Mouse (Mus musculus) midbrain, embryonic 12.5 days (tissue): Measurements from ENCODE around the gene Parp6. TPM values are rescaled to one million over a fixed set of nuclear protein-coding genes. Genes with fewer than 3 reads are reported as not detected.

Experiments
- ATAC-seq: fragments of 200-750 bp; cut with Nextera tagmentation; 2 replicates; pipeline ENCODE4 v1.8.0; 2017; ENCODE audit warnings: low read depth, moderate TSS enrichment, moderate library complexity; ENCODE audit not compliant: low FRiP score
- H3K27ac ChIP-seq: fragments of 300-500 bp; sonication (generic); replicated peaks from 2 replicates; pipeline ENCODE4 v1.5.1; 2016; ENCODE audit warnings: mild to moderate bottlenecking
- H3K27me3 ChIP-seq: fragments of 300-500 bp; sonication (generic); 2 replicates; pipeline ENCODE4 v1.6.1; 2016; ENCODE audit warnings: mild to moderate bottlenecking
- H3K36me3 ChIP-seq: fragments of 300-500 bp; sonication (generic); 2 replicates; pipeline ENCODE4 v1.6.1; 2016
- H3K4me1 ChIP-seq: fragments of 300-500 bp; sonication (generic); 2 replicates; pipeline ENCODE4 v1.6.1; 2016
- H3K4me2 ChIP-seq: fragments of 300-500 bp; sonication (generic); replicated peaks from 2 replicates; pipeline ENCODE4 v1.6.1; 2016; ENCODE audit warnings: mild to moderate bottlenecking, moderate library complexity
- H3K4me3 ChIP-seq: fragments of 300-500 bp; sonication (generic); 2 replicates; pipeline ENCODE4 v1.5.1; 2016; ENCODE audit warnings: mild to moderate bottlenecking
- H3K9ac ChIP-seq: fragments of 300-500 bp; sonication (generic); replicated peaks from 2 replicates; pipeline ENCODE4 v1.6.1; 2016; ENCODE audit warnings: mild to moderate bottlenecking, moderate library complexity
- H3K9me3 ChIP-seq: fragments of 300-500 bp; sonication (generic); 2 replicates; pipeline ENCODE4 v1.6.1; 2016; ENCODE audit warnings: mild to moderate bottlenecking
- WGBS: fragments of 180-500 bp; shearing (Covaris S2); methylation state at CpG from one replicate; pipeline ENCODE4 v1.1.7; 2016; 5-methylcytosine and 5-hydroxymethylcytosine counted together
- polyA plus RNA-seq: library from polyadenylated mRNA; unstranded; fragments of >200 nt; fragmentation: Nextera tagmentation; extraction: Ambion mirVana; gene quantifications from 2 replicates; pipeline ENCODE4 v1.2.1, GENCODE M21; 2016

The Parp6 gene
- polyA plus RNA-seq, 1 experiment from 2014 or later, result 117 TPM

DNA sequence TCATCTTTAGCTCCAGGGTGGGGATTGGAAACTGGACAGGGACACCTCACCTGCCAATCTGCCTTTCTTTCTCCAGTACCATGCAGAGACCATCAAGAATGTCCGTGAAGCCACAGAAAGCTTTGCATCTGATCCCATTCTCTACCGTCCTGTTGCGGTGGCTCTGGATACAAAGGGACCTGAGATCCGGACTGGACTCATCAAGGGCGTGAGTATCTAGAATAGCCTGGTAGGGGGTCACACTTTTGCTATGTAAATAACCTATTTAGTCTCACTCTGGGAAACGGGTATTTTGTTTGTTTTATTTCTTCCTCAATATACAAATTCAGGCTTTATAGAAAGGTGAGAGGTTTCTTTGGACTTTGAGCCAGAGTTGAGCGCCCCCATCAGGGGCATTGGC lies 51.4 kb downstream of the Parp6 start:
- Histone ChIP-seq H3K9ac (no peak overlapping the region), H3K4me1 (peaks cover 7% of the 10 kb centered on the region; the same call in 1 of the 2 replicates), H3K36me3 (peaks cover 97% of the 10 kb centered on the region), H3K27me3 (no peaks in the 10 kb centered on the region), H3K9me3 (no peaks in the 10 kb centered on the region), H3K27ac (no peak overlapping the region), H3K4me2 (no peak overlapping the region), H3K4me3 (no peak overlapping the region)
- 74% methylated on average over 7 of the region's 7 CpGs for WGBS
- ATAC-seq, result no peak

DNA sequence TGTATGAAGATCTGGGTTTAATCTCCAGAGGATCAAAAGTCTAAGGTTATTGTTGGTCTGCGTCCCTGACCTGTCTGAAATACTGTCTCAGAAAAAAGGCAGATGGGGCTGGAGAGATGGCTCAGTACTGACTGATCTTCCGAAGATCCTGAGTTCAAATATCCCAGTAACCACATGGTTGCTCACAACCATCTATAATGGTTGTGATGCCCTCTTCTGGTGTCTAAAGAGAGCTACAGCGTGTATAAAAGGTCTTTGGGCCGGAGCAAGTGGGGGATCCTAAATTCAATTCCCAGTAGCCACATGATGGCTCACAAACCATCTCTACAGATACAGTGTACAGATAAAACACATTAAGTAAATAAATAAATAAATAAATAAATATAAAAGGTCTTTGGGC lies 52.1 kb downstream of the Parp6 start:
- H3K9ac ChIP-seq, result no peak overlapping the region
- H3K27ac ChIP-seq, result no peak overlapping the region
- H3K9me3 ChIP-seq, result no peaks in the 10 kb centered on the region
- H3K36me3 ChIP-seq, result peaks cover 100% of the 10 kb centered on the region
- 87% methylated on average over 4 of the region's 4 CpGs for WGBS
- no peak overlapping the region for H3K4me2 ChIP-seq
- H3K4me1 ChIP-seq, result 0 out of 2 replicates have a peak, but pooled peaks cover under 1% of the 10 kb centered on the region
- ATAC-seq, result no peak
- H3K27me3 ChIP-seq, result no peaks in the 10 kb centered on the region
- no peak overlapping the region for H3K4me3 ChIP-seq

DNA sequence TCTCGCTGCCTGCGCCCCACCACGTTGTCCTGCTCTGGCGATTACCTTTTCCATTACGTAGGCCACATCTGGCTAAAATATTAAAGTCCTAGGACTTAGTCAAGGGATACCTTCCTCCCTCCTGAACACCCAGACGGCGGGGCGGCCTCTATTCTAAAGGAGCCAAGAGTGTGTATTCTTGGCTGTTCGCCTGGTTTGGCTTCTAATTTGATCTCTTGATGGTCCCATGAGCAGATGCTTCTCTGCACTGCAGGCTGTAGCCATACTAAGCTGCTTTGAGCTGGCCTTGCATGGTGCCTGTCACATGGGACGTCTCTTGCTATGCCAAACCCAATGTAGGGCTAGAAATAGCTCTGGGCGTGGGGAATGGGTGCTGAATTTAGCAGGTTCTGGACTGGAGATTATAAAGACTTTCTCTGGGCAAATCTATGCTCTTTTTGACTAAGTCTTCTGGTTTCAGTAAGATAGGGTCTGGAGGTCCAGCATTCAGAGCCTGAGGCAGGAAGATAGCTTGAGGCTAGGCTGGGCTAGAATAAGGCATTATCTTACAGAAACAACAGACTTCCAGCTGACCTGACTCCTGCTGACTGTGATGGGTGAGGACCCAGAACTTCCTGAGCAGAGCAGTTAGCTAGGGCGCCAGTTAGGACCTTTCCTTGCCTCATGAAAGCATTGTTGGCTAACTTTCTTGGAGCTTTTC lies 55.3 kb downstream of the Parp6 start:
- Histone ChIP-seq H3K27me3 (no peaks in the 10 kb centered on the region), H3K9me3 (no peaks in the 10 kb centered on the region), H3K4me2 (no peak overlapping the region), H3K36me3 (peaks cover 100% of the 10 kb centered on the region), H3K4me3 (no peak overlapping the region), H3K4me1 (no peaks in the 10 kb centered on the region), H3K9ac (no peak overlapping the region), H3K27ac (no peak overlapping the region)
- ATAC-seq, result no peak
- 92% methylated on average over 12 of the region's 12 CpGs for WGBS

DNA sequence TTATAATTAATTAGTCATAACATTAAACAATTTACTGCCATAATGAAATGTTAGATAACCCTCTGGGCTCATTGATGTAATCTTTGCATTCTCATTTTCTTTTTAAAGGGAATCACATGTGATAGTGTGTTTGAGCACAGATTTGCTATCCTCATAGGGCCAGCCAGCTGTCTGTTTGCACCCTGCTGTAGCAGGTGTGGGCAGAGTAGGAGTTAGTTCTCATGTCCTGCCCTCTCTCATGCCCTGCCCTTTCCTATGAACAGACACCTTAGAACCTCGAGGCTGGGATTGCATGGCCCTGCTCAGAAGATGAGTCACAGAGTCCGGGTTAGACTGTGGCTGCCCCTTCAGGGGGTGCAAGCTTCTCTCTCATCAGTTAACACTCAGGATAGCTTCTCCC lies 56.3 kb downstream of the Parp6 start:
- WGBS, result 83% methylated on average over 2 of the region's 2 CpGs
- H3K27me3 ChIP-seq, result no peaks in the 10 kb centered on the region
- H3K4me2 ChIP-seq, result no peak overlapping the region
- no peak overlapping the region for H3K4me3 ChIP-seq
- H3K4me1 ChIP-seq, result no peaks in the 10 kb centered on the region
- no peak overlapping the region for H3K9ac ChIP-seq
- no peak overlapping the region for H3K27ac ChIP-seq
- no peaks in the 10 kb centered on the region for H3K9me3 ChIP-seq
- ATAC-seq, result 0 out of 2 replicates have a peak, but pooled peaks have one; percentile 47
- H3K36me3 ChIP-seq, result peaks cover 99% of the 10 kb centered on the region

DNA sequence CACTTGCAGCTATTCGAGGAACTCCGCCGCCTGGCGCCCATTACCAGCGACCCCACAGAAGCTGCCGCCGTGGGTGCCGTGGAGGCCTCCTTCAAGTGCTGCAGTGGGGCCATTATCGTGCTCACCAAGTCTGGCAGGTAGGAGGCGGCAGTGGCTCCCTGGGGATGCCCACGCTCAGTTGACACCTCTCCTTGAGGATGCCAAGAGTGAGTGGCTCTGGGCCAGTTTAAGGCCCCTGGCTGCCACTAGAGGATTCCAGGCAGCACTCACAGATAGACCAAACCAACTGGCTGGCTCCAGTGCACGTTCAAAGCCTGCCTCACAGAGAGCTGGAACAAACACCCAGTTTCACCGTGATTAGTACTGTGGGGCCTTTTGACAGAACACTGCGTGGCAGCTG lies 58.5 kb downstream of the Parp6 start:
- no peak overlapping the region for H3K9ac ChIP-seq
- H3K9me3 ChIP-seq, result no peaks in the 10 kb centered on the region
- peaks cover 89% of the 10 kb centered on the region for H3K36me3 ChIP-seq
- 88% methylated on average over 14 of the region's 14 CpGs for WGBS
- peaks cover 12% of the 10 kb centered on the region for H3K4me1 ChIP-seq
- H3K4me2 ChIP-seq, result no peak overlapping the region
- no peak overlapping the region for H3K4me3 ChIP-seq
- no peak for ATAC-seq
- peaks cover 6% of the 10 kb centered on the region for H3K27me3 ChIP-seq
- H3K27ac ChIP-seq, result no peak overlapping the region

DNA sequence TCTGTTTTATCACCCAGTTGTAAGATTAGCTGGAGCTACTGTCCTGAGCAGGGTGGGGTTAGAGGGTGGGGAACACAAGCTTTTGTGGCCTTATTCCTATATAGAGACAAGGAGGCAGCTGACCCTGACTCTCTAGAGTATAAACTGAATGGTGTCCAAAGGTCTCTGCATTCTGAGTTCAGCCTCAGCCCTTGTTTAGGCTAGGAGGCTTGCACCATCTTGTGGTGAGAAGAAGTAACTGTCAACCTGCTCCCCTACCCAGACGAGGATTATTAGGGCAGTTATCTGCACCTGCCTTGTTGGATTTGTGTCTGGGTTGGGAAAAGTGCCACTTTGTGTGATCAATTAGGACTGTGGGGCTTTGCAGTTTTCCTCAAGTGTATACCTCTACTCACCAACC lies 61.2 kb downstream of the Parp6 start:
- Histone ChIP-seq H3K27ac (no peak overlapping the region), H3K4me3 (no peak overlapping the region), H3K36me3 (peaks cover 62% of the 10 kb centered on the region), H3K27me3 (peaks cover 28% of the 10 kb centered on the region), H3K9ac (no peak overlapping the region), H3K9me3 (no peaks in the 10 kb centered on the region), H3K4me1 (peaks cover 12% of the 10 kb centered on the region), H3K4me2 (no peak overlapping the region)
- no peak for ATAC-seq
- 19% methylated on average over 1 of the region's 1 CpGs for WGBS

DNA sequence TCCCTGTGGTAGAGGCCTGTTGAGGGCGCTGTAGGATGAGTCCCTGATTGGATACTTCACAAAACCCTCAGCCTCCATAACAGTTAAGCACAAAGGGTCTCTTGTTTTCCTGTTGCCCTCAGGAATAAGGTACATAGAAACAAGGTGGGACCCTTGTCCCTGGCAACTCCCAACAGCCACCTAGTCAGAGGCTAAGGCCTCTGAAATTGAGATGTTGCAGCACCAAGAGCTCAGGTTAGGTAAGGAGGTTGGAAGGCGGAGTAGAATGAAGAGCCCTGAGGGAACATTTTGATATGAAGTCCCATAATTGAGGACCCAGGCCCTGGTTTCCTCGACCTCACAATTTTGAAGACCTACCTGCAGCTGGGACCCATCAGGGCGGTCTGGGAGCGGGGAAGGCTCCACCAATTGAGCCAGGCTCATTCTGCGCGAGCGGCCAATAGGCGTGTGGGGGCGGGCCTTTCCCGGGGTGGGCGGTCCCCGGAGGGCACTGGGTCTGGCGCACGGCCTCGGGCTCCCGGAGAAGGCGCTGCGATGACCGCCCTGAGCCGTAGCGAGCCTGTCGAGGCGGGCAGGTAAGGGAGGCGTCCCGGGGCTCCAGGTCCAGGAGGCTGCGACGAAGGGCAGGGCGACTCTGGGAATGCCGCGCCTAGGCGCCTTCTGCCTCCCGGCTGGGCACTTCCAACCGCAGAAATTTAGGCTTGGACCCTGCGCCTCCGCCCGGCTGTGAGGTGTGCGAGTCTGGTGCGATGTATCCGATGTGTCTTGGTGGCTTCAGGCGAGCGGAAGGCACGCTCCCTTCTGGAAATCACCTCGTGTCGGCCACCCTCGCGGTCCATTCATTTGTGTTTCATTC lies 62.8 kb downstream of the Parp6 start, which contains the start of gene Gramd2:
Gene Gramd2, plus strand, starts transcription at position 467 of the 856 bp plus-strand sequence.
- peaks cover 46% of the 10 kb centered on the region for H3K36me3 ChIP-seq
- H3K4me1 ChIP-seq, result peaks cover 12% of the 10 kb centered on the region
- peak within 1 kb of the TSS; percentile 51 for H3K9ac ChIP-seq
- H3K4me3 ChIP-seq, result peak within 1 kb of the TSS; percentile 47
- H3K9me3 ChIP-seq, result no peaks in the 10 kb centered on the region
- peak; percentile 95 for ATAC-seq
- H3K4me2 ChIP-seq, result peak within 1 kb of the TSS; percentile 94
- 2% methylated on average over 47 of the region's 47 CpGs for WGBS
- H3K27me3 ChIP-seq, result peaks cover 28% of the 10 kb centered on the region
- H3K27ac ChIP-seq, result no peak within 1 kb of the TSS

DNA sequence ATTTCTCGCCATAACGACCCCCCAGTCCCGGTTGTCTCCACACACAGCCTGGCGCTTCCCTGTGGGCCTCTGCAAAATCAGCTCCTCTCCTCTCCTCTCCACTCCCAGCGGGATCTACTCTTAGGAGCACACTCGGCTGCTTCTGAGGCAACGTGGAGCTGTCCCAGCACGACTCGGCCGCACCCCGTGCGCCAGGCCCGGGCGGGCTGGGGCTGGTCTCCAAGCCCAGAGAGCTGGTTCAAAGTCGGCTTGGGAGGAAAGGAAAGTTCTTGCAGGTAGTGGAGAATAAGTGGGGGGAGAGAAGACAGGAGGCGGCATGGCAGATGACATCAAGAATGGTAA lies 63.4 kb downstream of the Parp6 start:
- WGBS, result 7% methylated on average over 16 of the region's 16 CpGs
- H3K4me2 ChIP-seq, result peak overlapping the region; percentile 94
- peak; percentile 21; the same call in 1 of the 2 replicates for ATAC-seq
- peaks cover 40% of the 10 kb centered on the region for H3K36me3 ChIP-seq
- H3K27me3 ChIP-seq, result peaks cover 28% of the 10 kb centered on the region
- no peak overlapping the region for H3K27ac ChIP-seq
- peak overlapping the region; percentile 51 for H3K9ac ChIP-seq
- peaks cover 12% of the 10 kb centered on the region for H3K4me1 ChIP-seq
- H3K4me3 ChIP-seq, result peak overlapping the region; percentile 47
- no peaks in the 10 kb centered on the region for H3K9me3 ChIP-seq

DNA sequence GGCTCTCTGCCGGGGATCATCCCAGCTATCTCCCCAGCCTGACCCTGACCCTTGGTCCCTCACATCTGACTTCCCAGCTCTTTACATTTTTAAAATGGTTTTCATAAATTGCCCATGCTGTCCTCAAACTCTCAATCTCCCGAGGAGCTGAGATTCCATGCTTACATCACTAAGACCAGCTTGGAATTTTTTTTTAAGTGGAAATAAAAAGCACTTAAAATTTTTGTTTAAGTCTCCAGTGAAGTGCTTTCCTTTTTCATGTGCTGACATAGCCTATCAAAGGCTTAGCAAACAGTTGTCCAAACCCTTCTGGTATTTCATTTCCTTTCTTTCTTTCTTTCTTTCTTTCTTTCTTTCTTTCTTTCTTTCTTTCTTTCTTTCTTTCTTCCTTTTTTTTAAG lies 66.9 kb downstream of the Parp6 start:
- 71% methylated on average over 2 of the region's 2 CpGs for WGBS
- H3K27ac ChIP-seq, result no peak overlapping the region
- peaks cover 7% of the 10 kb centered on the region for H3K36me3 ChIP-seq
- no peak overlapping the region for H3K4me2 ChIP-seq
- H3K4me3 ChIP-seq, result no peak overlapping the region
- no peaks in the 10 kb centered on the region for H3K9me3 ChIP-seq
- peaks cover 12% of the 10 kb centered on the region for H3K4me1 ChIP-seq
- peaks cover 28% of the 10 kb centered on the region for H3K27me3 ChIP-seq
- ATAC-seq, result no peak
- H3K9ac ChIP-seq, result no peak overlapping the region

DNA sequence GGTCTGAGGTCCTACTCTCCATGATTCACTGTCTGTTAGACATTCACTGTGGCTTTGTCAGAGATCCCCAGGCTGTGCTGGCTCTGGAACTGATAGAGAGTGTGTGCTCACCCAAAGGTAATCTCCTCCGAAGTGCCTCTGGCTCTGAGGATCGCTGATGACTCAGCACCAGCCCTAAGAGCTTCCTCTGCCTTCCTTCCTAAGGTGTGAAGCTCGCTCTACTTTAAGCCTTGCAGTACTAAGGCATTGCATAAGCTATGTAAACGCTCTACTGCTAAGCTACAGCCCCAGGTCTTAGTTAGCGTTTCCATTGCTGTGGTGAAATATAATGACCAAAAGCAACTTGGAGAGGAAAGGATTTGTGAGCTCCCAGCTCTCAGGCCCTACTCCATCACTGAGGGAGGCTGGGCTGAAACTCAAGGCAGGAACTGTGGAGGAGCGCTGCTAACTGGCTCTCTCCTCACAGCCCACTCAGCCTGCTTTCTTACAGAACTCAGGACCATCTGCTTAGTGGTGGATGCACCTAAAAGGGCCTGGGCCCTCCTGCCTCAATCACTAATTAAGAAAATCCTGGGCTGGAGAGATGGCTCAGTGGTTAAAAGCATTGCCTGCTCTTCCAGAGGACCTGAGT lies 70.4 kb downstream of the Parp6 start:
- Histone ChIP-seq H3K36me3 (no peaks in the 10 kb centered on the region), H3K4me3 (no peak overlapping the region), H3K4me1 (peaks cover 9% of the 10 kb centered on the region), H3K4me2 (no peak overlapping the region), H3K27ac (no peak overlapping the region), H3K9me3 (no peaks in the 10 kb centered on the region), H3K9ac (no peak overlapping the region), H3K27me3 (peaks cover 12% of the 10 kb centered on the region)
- WGBS, result 48% methylated on average over 6 of the region's 6 CpGs
- no peak for ATAC-seq

DNA sequence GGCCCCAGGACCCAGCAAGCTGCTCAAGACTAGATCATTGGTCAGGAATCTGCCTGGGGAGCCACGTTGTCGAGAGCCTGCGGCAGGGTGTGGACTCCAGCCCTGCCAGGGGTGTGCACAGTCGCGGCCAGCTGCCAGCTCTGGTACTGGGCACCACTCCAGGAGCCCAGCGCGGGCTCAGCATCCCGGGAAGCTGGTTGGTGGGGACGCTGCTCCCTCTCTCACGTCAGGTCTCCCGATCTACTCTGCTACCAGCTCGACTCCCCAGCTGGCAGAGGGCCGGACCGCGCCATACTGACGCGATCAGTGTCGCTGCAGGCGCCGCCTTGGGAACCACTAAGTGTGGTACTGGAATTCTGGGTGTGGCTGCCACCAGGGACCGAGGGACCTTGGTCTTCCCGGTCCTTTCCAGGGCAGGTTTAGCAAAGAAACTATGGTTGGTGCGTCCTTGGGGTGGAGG lies 74.6 kb downstream of the Parp6 start:
- Histone ChIP-seq H3K27me3 (peaks cover 8% of the 10 kb centered on the region), H3K9me3 (no peaks in the 10 kb centered on the region), H3K36me3 (no peaks in the 10 kb centered on the region), H3K27ac (no peak overlapping the region), H3K4me1 (peaks cover 9% of the 10 kb centered on the region), H3K4me2 (peak overlapping the region; percentile 52), H3K9ac (no peak overlapping the region), H3K4me3 (peak overlapping the region; percentile 30)
- peak; percentile 68 for ATAC-seq
- WGBS, result 4% methylated on average over 23 of the region's 23 CpGs

DNA sequence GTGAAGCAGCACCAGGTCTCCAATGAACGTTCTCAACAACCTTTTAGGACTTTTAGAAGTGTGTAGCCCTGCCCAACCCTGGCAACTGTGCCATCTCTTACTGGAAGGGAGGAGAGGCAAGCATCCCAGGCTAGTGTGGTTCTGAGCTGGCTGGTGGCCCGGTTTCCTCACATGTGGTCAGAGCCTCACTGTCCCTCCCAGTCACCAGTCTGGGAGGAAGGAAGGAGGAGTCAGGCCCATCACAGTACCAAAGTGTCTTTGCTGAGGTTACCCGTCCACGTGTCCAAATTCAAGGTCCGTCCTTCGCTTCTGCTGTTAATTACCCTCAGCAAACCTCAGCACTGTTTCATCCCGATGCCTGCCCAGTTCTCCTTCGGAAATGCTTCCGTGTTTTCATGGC lies 75.1 kb downstream of the Parp6 start:
- H3K9ac ChIP-seq, result no peak overlapping the region
- H3K4me1 ChIP-seq, result peaks cover 9% of the 10 kb centered on the region
- H3K36me3 ChIP-seq, result no peaks in the 10 kb centered on the region
- H3K27ac ChIP-seq, result no peak overlapping the region
- peak overlapping the region; percentile 30 for H3K4me3 ChIP-seq
- ATAC-seq, result no peak
- H3K9me3 ChIP-seq, result no peaks in the 10 kb centered on the region
- peak overlapping the region; percentile 52 for H3K4me2 ChIP-seq
- 39% methylated on average over 9 of the region's 9 CpGs for WGBS
- H3K27me3 ChIP-seq, result peaks cover 8% of the 10 kb centered on the region
